Comparison of ENCODE assay signal across 22 mouse cellular contexts in the genomic region with DNA sequence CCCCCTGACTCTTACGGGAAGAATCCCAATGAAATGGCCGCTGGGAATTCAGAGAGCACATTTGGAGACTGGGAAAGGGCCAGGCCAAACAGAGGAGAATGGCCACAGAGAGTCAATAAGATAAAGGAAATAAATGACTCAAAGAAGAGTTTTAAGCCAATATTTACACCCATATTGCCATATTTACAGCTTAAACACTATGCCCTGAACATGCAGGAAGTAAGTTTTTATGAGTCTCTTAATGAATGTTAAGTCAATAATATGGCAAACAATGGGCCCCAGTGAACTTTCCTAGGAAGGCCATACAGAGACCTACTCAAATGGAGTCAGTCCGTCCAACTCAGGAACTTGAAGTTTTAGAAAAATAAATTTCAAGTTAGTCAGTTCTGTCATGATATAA.
DNase-seq lines count a peak whose midpoint lies in the region; ATAC-seq and TF ChIP-seq lines count a peak whose summit lies in the region.
"Had no signal": no experiment of that assay in that cellular context is flagged by ENCODE, and none has a peak within 500 bp of the region (broad histone marks: within the 10 kb centered on the region; RNA-seq: fewer than 3 reads in every experiment).

No protein-coding gene starts in this region.

- no peak for TF ChIP-seq CTCF in lung, postnatal 0 days (IDR thresholded peaks at IDR 0.05)
- TF ChIP-seq CTCF in stomach, postnatal 0 days (IDR thresholded peaks at IDR 0.05; ENCODE audit: low read depth) = no peak

- no peaks in the 10 kb centered on the region for H3K36me3 ChIP-seq in lung, postnatal 0 days (ENCODE audit: insufficient read depth, low read length)
- H3K36me3 ChIP-seq in intestine, embryonic 15.5 days = no peaks in the 10 kb centered on the region
- no peaks in the 10 kb centered on the region for H3K36me3 ChIP-seq in stomach, postnatal 0 days (ENCODE audit: control insufficient read depth, insufficient read depth, low read length)
- no peaks in the 10 kb centered on the region for H3K36me3 ChIP-seq in embryonic facial prominence, embryonic 10.5 days (replicated peaks)
- H3K36me3 ChIP-seq: embryonic facial prominence, embryonic 15.5 days; forebrain, embryonic 10.5 days; heart, embryonic 12.5 days; hindbrain, embryonic 10.5 days had no signal

- DNase-seq in lung, postnatal 0 days (ENCODE audit: low spot score) = peak; percentile 19
- DNase-seq in lung, adult 18-20 months = no peak
- DNase-seq in large intestine, adult 2 months (ENCODE audit: low read depth, low spot score) = peak; percentile 53
- DNase-seq in stomach, postnatal 0 days (ENCODE audit: low spot score) = no peak
- no peak for DNase-seq in spleen, postnatal 36 days (ENCODE audit: low spot score in 2 of 2)
- DNase-seq in embryonic facial prominence, embryonic 10.5 days (ENCODE audit: low spot score) = no peak
- DNase-seq: adrenal gland, adult 2 months; adrenal gland, postnatal 36 days; cerebellum, postnatal 10 days; gastrocnemius, adult 2 months; heart, adult 2 months had no signal

- no peaks in the 10 kb centered on the region for H3K9me3 ChIP-seq in lung, postnatal 0 days (ENCODE audit: low read length)
- H3K9me3 ChIP-seq in intestine, embryonic 15.5 days = no peaks in the 10 kb centered on the region
- no peaks in the 10 kb centered on the region for H3K9me3 ChIP-seq in stomach, postnatal 0 days (ENCODE audit: control insufficient read depth, low read length)
- no peaks in the 10 kb centered on the region for H3K9me3 ChIP-seq in embryonic facial prominence, embryonic 10.5 days
- H3K9me3 ChIP-seq: embryonic facial prominence, embryonic 15.5 days; forebrain, embryonic 10.5 days; heart, embryonic 12.5 days; hindbrain, embryonic 10.5 days had no signal

- H3K4me1 ChIP-seq in lung, postnatal 0 days (ENCODE audit: insufficient read depth, low read depth, low read length) = no peaks in the 10 kb centered on the region
- H3K4me1 ChIP-seq in intestine, embryonic 15.5 days (replicated peaks) = 0 out of 2 replicates have a peak, but pooled peaks cover 2% of the 10 kb centered on the region
- H3K4me1 ChIP-seq in stomach, postnatal 0 days (replicated peaks; ENCODE audit: control insufficient read depth, insufficient read depth) = no peaks in the 10 kb centered on the region
- H3K4me1 ChIP-seq in embryonic facial prominence, embryonic 10.5 days = no peaks in the 10 kb centered on the region
- H3K4me1 ChIP-seq: embryonic facial prominence, embryonic 15.5 days; forebrain, embryonic 10.5 days; heart, embryonic 12.5 days; hindbrain, embryonic 10.5 days had no signal

- 0 out of 2 replicates have a peak, but pooled peaks have one; percentile 30 for ATAC-seq in lung, postnatal 0 days
- ATAC-seq in intestine, embryonic 15.5 days = peak; percentile 90
- ATAC-seq in stomach, postnatal 0 days (ENCODE audit: low FRiP score, low TSS enrichment) = peak; percentile 91
- ATAC-seq: activated CD4-positive, CD25-positive, alpha-beta regulatory T cell, adult 4 months; forebrain, embryonic 14.5 days; Patski had no signal

- H3K4me2 ChIP-seq in lung, postnatal 0 days (replicated peaks; ENCODE audit: low read depth, low read length) = no peak overlapping the region
- no peak overlapping the region for H3K4me2 ChIP-seq in intestine, embryonic 15.5 days (replicated peaks)
- no peak overlapping the region for H3K4me2 ChIP-seq in stomach, postnatal 0 days (replicated peaks; ENCODE audit: low read depth)
- H3K4me2 ChIP-seq: embryonic facial prominence, embryonic 15.5 days; heart, embryonic 12.5 days; hindbrain, embryonic 14.5 days had no signal

- no peaks in the 10 kb centered on the region for H3K27me3 ChIP-seq in lung, postnatal 0 days (replicated peaks; ENCODE audit: insufficient read depth, low read length)
- no peaks in the 10 kb centered on the region for H3K27me3 ChIP-seq in intestine, embryonic 15.5 days (replicated peaks)
- H3K27me3 ChIP-seq in stomach, postnatal 0 days (ENCODE audit: control insufficient read depth, insufficient read depth, low read length) = no peaks in the 10 kb centered on the region
- no peaks in the 10 kb centered on the region for H3K27me3 ChIP-seq in embryonic facial prominence, embryonic 10.5 days (replicated peaks; ENCODE audit: low read depth, poor library complexity, severe bottlenecking)
- H3K27me3 ChIP-seq: CH12.LX; embryonic facial prominence, embryonic 15.5 days; heart, embryonic 12.5 days; Patski had no signal

- TF ChIP-seq EP300 in lung, postnatal 0 days (IDR thresholded peaks at IDR 0.05) = no peak
- TF ChIP-seq EP300 in stomach, postnatal 0 days (optimal IDR thresholded peaks at IDR 0.05) = no peak

- no peak overlapping the region for H3K9ac ChIP-seq in lung, postnatal 0 days (replicated peaks; ENCODE audit: low read depth)
- no peak overlapping the region for H3K9ac ChIP-seq in intestine, embryonic 15.5 days
- H3K9ac ChIP-seq in stomach, postnatal 0 days (ENCODE audit: low read length) = no peak overlapping the region
- H3K9ac ChIP-seq: embryonic facial prominence, embryonic 15.5 days; heart, embryonic 12.5 days; hindbrain, embryonic 14.5 days had no signal

- no peak overlapping the region for H3K27ac ChIP-seq in lung, postnatal 0 days (ENCODE audit: low read length)
- 0 out of 2 replicates have a peak overlapping the region, but pooled peaks have one; percentile 56 for H3K27ac ChIP-seq in intestine, embryonic 15.5 days
- peak overlapping the region; percentile 49; the same call in 1 of the 2 replicates for H3K27ac ChIP-seq in stomach, postnatal 0 days (replicated peaks)
- no peak overlapping the region for H3K27ac ChIP-seq in embryonic facial prominence, embryonic 10.5 days (replicated peaks)
- H3K27ac ChIP-seq: embryonic facial prominence, embryonic 15.5 days; forebrain, embryonic 10.5 days; gastrocnemius, adult 2 months; heart, adult 2 months; hindbrain, embryonic 10.5 days; hindbrain, embryonic 14.5 days had no signal

- no peak overlapping the region for H3K4me3 ChIP-seq in lung, postnatal 0 days (ENCODE audit: low read depth, low read length)
- H3K4me3 ChIP-seq in intestine, embryonic 15.5 days (replicated peaks) = no peak overlapping the region
- H3K4me3 ChIP-seq in stomach, postnatal 0 days (ENCODE audit: low read depth, low read length) = no peak overlapping the region
- H3K4me3 ChIP-seq in embryonic facial prominence, embryonic 10.5 days = no peak overlapping the region
- H3K4me3 ChIP-seq: embryonic facial prominence, embryonic 15.5 days; erythroblast, embryonic 14.5 days; forebrain, embryonic 10.5 days; gastrocnemius, adult 2 months; heart, adult 2 months; heart, embryonic 12.5 days; hindbrain, embryonic 10.5 days had no signal

- WGBS in lung, postnatal 0 days = 58% methylated on average over 3 of the region's 3 CpGs
- WGBS in intestine, embryonic 15.5 days = 55% methylated on average over 3 of the region's 3 CpGs
- WGBS in large intestine, adult 2 months = 26% methylated on average over 3 of the region's 3 CpGs
- WGBS in stomach, postnatal 0 days = 63% methylated on average over 3 of the region's 3 CpGs
- WGBS in embryonic facial prominence, embryonic 10.5 days = 83% methylated on average over 3 of the region's 3 CpGs

Comparison
In these comparisons a context has a peak if more than half of its experiments do, and no peak if none do; other contexts are left out.
1. DNase-seq: peak in lung, postnatal 0 days (single experiment) and large intestine, adult 2 months (single experiment); none in lung, adult 18-20 months (0 of 2), stomach, postnatal 0 days (single experiment), spleen, postnatal 36 days (0 of 2) and embryonic facial prominence, embryonic 10.5 days (single experiment).
2. ATAC-seq: peak in every context shown above with its lines; median percentile 91 in stomach, postnatal 0 days; 90 in intestine, embryonic 15.5 days; 30 in lung, postnatal 0 days.
3. H3K27ac ChIP-seq: peak in intestine, embryonic 15.5 days (single experiment) and stomach, postnatal 0 days (single experiment); none in lung, postnatal 0 days (single experiment) and embryonic facial prominence, embryonic 10.5 days (single experiment).